Mouse (Mus musculus): Measurements from ENCODE around the gene Npvf.

Npvf gene

GRCm38 (mm10) chr6:50640377-50640776, 13.9 kb downstream of the Npvf start:
- WGBS = 79% methylated on average over 4 of the region's 4 CpGs

GRCm38 (mm10) chr6:50639656-50640055, 14.6 kb downstream of the Npvf start:
- 53% methylated on average over 2 of the region's 2 CpGs for WGBS

- 65% methylated on average over 2 of the region's 2 CpGs for WGBS
Observed at GRCm38 (mm10) chr6:50626170-50626569, 28.1 kb downstream of the Npvf start.

- WGBS = 75% methylated on average over 1 of the region's 1 CpGs
Observed at GRCm38 (mm10) chr6:50618273-50618672, 36.0 kb downstream of the Npvf start.

- WGBS = 45% methylated on average over 4 of the region's 4 CpGs
Observed at GRCm38 (mm10) chr6:50601620-50602019, 52.6 kb downstream of the Npvf start.
